Mouse (Mus musculus): ENCODE results near the gene Gdap1l1. TPM values are rescaled to one million over a fixed set of nuclear protein-coding genes. Genes with fewer than 3 reads are reported as not detected.

Gene Gdap1l1
- polyA plus RNA-seq, 1 experiment from 2014 or later = 0.20 TPM

DNA sequence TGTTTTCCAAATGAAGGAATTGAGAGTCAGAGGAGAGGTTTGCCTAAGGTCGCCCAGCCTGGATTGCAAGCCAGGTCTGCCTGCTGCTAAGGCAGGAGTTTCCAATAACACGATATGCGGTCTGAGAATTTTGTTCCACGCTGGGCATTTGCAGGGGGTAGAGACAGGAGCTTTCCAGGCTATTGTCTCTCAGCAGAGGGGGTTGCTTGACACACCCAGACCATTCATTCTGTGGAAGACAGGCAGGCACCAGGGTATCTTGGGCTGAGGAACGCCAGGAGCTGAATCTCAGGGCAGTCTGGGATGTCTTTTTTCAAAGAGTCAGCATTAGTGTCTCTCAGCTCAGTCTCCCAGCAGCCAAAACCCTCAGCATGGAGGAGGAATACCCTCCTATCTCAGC is 54.8 kb downstream of the Gdap1l1 start:
- Histone ChIP-seq H3K4me2 (no peak overlapping the region), H3K9me3 (no peaks in the 10 kb centered on the region), H3K4me1 (peaks cover 6% of the 10 kb centered on the region; the same call in 1 of the 2 replicates), H3K27me3 (no peaks in the 10 kb centered on the region), H3K36me3 (no peaks in the 10 kb centered on the region), H3K27ac (no peak overlapping the region), H3K4me3 (no peak overlapping the region), H3K9ac (no peak overlapping the region)
- no peak for ATAC-seq (ENCODE audit: insufficient number of reproducible peaks, low FRiP score, low TSS enrichment, low read depth)
- WGBS = 39% methylated on average over 5 of the region's 5 CpGs

DNA sequence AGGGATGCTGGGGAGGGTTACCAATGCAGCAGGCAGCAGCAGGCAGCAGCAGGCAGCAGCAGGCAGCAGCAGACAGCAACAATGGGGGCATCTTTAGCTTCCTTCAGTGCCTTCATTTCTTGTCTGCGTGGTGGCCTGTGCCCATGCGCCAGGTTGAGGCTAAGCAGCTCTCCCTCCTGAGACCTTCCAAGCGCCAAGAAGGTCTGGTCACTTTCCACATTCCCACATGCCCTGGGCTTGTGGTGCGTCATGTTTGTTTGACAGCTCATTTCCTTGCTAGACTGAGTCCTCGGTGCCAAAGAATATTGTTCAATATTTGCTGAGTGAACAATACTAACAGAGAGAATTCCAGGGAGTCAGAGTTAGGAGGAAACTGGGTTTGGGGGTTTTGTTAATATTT is 55.7 kb downstream of the Gdap1l1 start:
- no peak overlapping the region for H3K9ac ChIP-seq
- no peaks in the 10 kb centered on the region for H3K9me3 ChIP-seq
- H3K27ac ChIP-seq = no peak overlapping the region
- no peak overlapping the region for H3K4me2 ChIP-seq
- H3K4me1 ChIP-seq = peaks cover 6% of the 10 kb centered on the region; the same call in 1 of the 2 replicates
- H3K36me3 ChIP-seq = no peaks in the 10 kb centered on the region
- H3K4me3 ChIP-seq = no peak overlapping the region
- WGBS = 47% methylated on average over 5 of the region's 5 CpGs
- H3K27me3 ChIP-seq = no peaks in the 10 kb centered on the region
- no peak for ATAC-seq (ENCODE audit: insufficient number of reproducible peaks, low FRiP score, low TSS enrichment, low read depth)

DNA sequence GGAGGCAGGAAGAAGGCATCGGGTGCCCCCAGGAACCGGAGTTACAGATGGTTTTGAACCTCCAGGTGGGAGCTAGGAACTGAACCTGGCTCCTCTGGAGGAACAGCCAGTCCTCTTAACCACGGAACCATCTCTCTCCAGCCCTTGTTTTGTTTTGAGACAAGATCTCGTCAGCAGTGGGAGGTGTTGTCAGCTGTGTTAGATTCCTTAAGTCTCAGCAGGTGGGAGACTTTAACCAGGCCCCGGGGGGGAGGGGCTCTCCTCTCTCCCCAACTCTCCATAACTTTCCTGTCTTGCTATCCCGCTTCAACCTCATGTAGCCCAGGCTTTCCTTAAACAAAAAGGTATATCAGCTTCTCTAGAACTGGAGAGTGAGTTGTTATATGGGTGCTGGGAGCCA is 56.2 kb downstream of the Gdap1l1 start:
- Histone ChIP-seq H3K4me1 (peaks cover 6% of the 10 kb centered on the region; the same call in 1 of the 2 replicates), H3K36me3 (no peaks in the 10 kb centered on the region), H3K4me2 (no peak overlapping the region), H3K9ac (no peak overlapping the region), H3K9me3 (no peaks in the 10 kb centered on the region), H3K27ac (no peak overlapping the region), H3K27me3 (no peaks in the 10 kb centered on the region), H3K4me3 (no peak overlapping the region)
- ATAC-seq (ENCODE audit: insufficient number of reproducible peaks, low FRiP score, low TSS enrichment, low read depth) = no peak
- 42% methylated on average over 6 of the region's 6 CpGs for WGBS

DNA sequence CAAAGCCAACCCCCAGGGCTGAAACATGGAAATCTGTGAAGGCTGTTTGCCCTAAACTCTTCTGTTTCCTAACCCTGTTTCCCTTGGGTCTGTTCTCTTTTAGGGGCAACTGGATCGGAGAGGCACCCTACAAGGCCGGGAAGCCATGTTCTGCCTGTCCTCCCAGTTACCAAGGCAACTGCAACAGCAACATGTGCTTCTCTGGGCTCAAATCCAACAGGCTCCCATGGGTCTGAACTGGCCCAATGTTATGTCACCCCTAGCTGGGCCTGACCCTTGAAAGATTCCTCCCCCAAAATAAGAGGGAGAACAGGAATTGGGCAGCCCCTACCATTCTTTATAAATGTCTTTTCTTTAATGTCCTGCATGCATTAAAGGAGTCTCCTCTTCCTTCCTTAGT is 63.9 kb downstream of the Gdap1l1 start:
- Histone ChIP-seq H3K27me3 (no peaks in the 10 kb centered on the region; the same call in 1 of the 2 replicates), H3K9me3 (no peaks in the 10 kb centered on the region), H3K4me2 (no peak overlapping the region), H3K4me1 (no peaks in the 10 kb centered on the region), H3K9ac (no peak overlapping the region), H3K36me3 (no peaks in the 10 kb centered on the region), H3K4me3 (no peak overlapping the region), H3K27ac (no peak overlapping the region)
- ATAC-seq (ENCODE audit: insufficient number of reproducible peaks, low FRiP score, low TSS enrichment, low read depth) = no peak
- 77% methylated on average over 2 of the region's 2 CpGs for WGBS

DNA sequence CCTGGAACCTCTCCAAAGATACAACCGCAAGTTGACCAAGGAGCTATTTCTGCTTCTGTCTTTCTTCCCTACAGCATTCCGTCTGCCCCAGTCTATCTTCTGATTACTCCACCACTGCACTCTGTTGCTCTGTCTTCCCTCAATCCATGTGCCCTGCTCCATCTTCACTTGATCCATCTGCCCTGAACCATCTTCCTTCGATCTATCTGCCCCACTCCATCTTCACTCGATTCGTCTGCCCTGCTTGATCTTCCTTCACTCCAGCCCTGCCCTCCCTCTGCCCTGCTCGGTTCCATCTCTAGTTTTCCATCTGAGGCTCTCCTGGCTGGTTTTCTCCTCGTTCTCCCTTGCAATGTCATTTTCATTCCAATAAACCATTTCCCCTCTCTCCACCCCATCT is 64.9 kb downstream of the Gdap1l1 start:
- H3K36me3 ChIP-seq = no peaks in the 10 kb centered on the region
- 66% methylated on average over 7 of the region's 7 CpGs for WGBS
- H3K27me3 ChIP-seq = no peaks in the 10 kb centered on the region; the same call in 1 of the 2 replicates
- no peaks in the 10 kb centered on the region for H3K4me1 ChIP-seq
- H3K4me2 ChIP-seq = no peak overlapping the region
- no peak overlapping the region for H3K4me3 ChIP-seq
- H3K27ac ChIP-seq = no peak overlapping the region
- no peak for ATAC-seq (ENCODE audit: insufficient number of reproducible peaks, low FRiP score, low TSS enrichment, low read depth)
- H3K9ac ChIP-seq = no peak overlapping the region
- no peaks in the 10 kb centered on the region for H3K9me3 ChIP-seq

Other genes starting within 250 kb of the Gdap1l1 start
- gene Tox2, start 235.4 kb upstream of the Gdap1l1 start, polyA plus RNA-seq (2015; fragmentation: Nextera tagmentation; extraction: Ambion mirVana) = 4.4 and 5.2 TPM in 2 replicates
- 2.9 and 4.5 TPM in 2 replicates for gene Jph2, start 40.5 kb upstream of the Gdap1l1 start, polyA plus RNA-seq (2015; fragmentation: Nextera tagmentation; extraction: Ambion mirVana)
- 93.6 and 94.0 TPM in 2 replicates for gene Oser1, start 13.8 kb upstream of the Gdap1l1 start, polyA plus RNA-seq (2015; fragmentation: Nextera tagmentation; extraction: Ambion mirVana)
- 12.5 and 14.6 TPM in 2 replicates for gene Fitm2, start 34.2 kb downstream of the Gdap1l1 start, polyA plus RNA-seq (2015; fragmentation: Nextera tagmentation; extraction: Ambion mirVana)
- gene R3hdml, start 53.8 kb downstream of the Gdap1l1 start, polyA plus RNA-seq (2015; fragmentation: Nextera tagmentation; extraction: Ambion mirVana) = 0.27 and 0.48 TPM in 2 replicates
- 0.04 and 0.06 TPM in 2 replicates for gene Hnf4a, start 68.3 kb downstream of the Gdap1l1 start, polyA plus RNA-seq (2015; fragmentation: Nextera tagmentation; extraction: Ambion mirVana)
- 40.3 and 42.8 TPM in 2 replicates for gene Ttpal, start 163.8 kb downstream of the Gdap1l1 start, polyA plus RNA-seq (2015; fragmentation: Nextera tagmentation; extraction: Ambion mirVana)
- 40.3 and 41.3 TPM in 2 replicates for gene Serinc3, start 206.7 kb downstream of the Gdap1l1 start, polyA plus RNA-seq (2015; fragmentation: Nextera tagmentation; extraction: Ambion mirVana)
- 119 and 151 TPM in 2 replicates for gene Pkig, start 219.9 kb downstream of the Gdap1l1 start, polyA plus RNA-seq (2015; fragmentation: Nextera tagmentation; extraction: Ambion mirVana)

Measured in limb, embryonic 15.5 days (tissue).